Mouse (Mus musculus): Measurements from ENCODE around the gene Myoz1.

- TF ChIP-seq MAFK (IDR thresholded peaks at IDR 0.05; ENCODE audit: insufficient read depth, low read depth, low read length) (no peak), ZNF384 (IDR thresholded peaks at IDR 0.05; ENCODE audit: low read depth, low read length) (no peak), CHD2 (IDR thresholded peaks at IDR 0.05; ENCODE audit: low read depth, low read length) (no peak)
Measured at GRCm38 (mm10) chr14:20654690-20655421, 1.5 kb downstream of the Myoz1 start.
